Mouse (Mus musculus): ENCODE data around the gene Cd300ld5. TPM values are rescaled to one million over a fixed set of nuclear protein-coding genes. Genes with fewer than 3 reads are reported as not detected.
"Not testable (repeated sequence)": the region's sequence is repeated elsewhere in the genome, so short reads cannot be mapped to it uniquely, and the experiment has no call there.

Gene Cd300ld5
- polyA plus RNA-seq, 3 experiments from 2014 or later, result not detected

GRCm38 (mm10) chr11:115048259-115048658 is 10.7 kb upstream of the Cd300ld5 start, which contains the start of gene Cd300ld3:
TSS of gene Cd300ld3 (minus strand) at chr11:115048409.
- no peak for ATAC-seq

GRCm38 (mm10) chr11:115026912-115027311 is 10.7 kb downstream of the Cd300ld5 start, which contains the start of gene Cd300ld4:
TSS of gene Cd300ld4 (minus strand) at chr11:115027012.
- not testable (repeated sequence) for ATAC-seq

- not testable (repeated sequence) for ATAC-seq
These were observed 21.5 kb downstream of the Cd300ld5 start, which contains the start of gene Cd300ld2 for GRCm38 (mm10) chr11:115016093-115016492. TSS of gene Cd300ld2 (minus strand) at chr11:115016193.

GRCm38 (mm10) chr11:115004070-115004469 is 33.5 kb downstream of the Cd300ld5 start:
- ATAC-seq, result no peak

GRCm38 (mm10) chr11:115001474-115002040 is 36.0 kb downstream of the Cd300ld5 start, which contains the start of gene Cd300c2:
TSS of gene Cd300c2 (minus strand) at chr11:115001880.
- no peak for ATAC-seq

- ATAC-seq, result no peak
These were observed 47.8 kb downstream of the Cd300ld5 start, which contains the start of gene Cd300ld for GRCm38 (mm10) chr11:114989793-114990192. TSS of gene Cd300ld (minus strand) at chr11:114989922.

- ATAC-seq, result no peak
These were observed 55.7 kb downstream of the Cd300ld5 start for GRCm38 (mm10) chr11:114981866-114982265.

Other genes starting within 250 kb of the Cd300ld5 start
- not detected for gene Btbd17, start 241.8 kb downstream of the Cd300ld5 start, polyA plus RNA-seq (2017; shearing (Covaris generic))
- gene Gpr142, start 238.8 kb downstream of the Cd300ld5 start, polyA plus RNA-seq (2017; shearing (Covaris generic)), result not detected
- gene Gprc5c, start 186.6 kb downstream of the Cd300ld5 start, polyA plus RNA-seq (2017; shearing (Covaris generic)), result not detected
- gene Cd300a, start 147.7 kb downstream of the Cd300ld5 start, polyA plus RNA-seq (2017; shearing (Covaris generic)), result under 1 TPM; 0.12 to 0.75 (median 0.27) TPM
- gene Cd300lb, start 103.4 kb downstream of the Cd300ld5 start, polyA plus RNA-seq (2017; shearing (Covaris generic)), result not detected
- gene Cd300c, start 68.6 kb downstream of the Cd300ld5 start, polyA plus RNA-seq (2017; shearing (Covaris generic)), result not detected
- gene Cd300ld, start 47.8 kb downstream of the Cd300ld5 start, polyA plus RNA-seq (2017; shearing (Covaris generic)), result under 1 TPM in 1 of 3 experiments, not detected in 2; 0.36 TPM
- 1 to 10 TPM in 1 of 3 experiments, not detected in 2; 1.4 TPM for gene Cd300c2, start 35.9 kb downstream of the Cd300ld5 start, polyA plus RNA-seq (2017; shearing (Covaris generic))
- not detected for gene Cd300ld2, start 21.6 kb downstream of the Cd300ld5 start, polyA plus RNA-seq (2017; shearing (Covaris generic))
- gene Cd300ld4, start 10.8 kb downstream of the Cd300ld5 start, polyA plus RNA-seq (2017; shearing (Covaris generic)), result not detected
- not detected for gene Cd300ld3, start 10.6 kb upstream of the Cd300ld5 start, polyA plus RNA-seq (2017; shearing (Covaris generic))
- gene Cd300e, start 24.4 kb upstream of the Cd300ld5 start, polyA plus RNA-seq (2017; shearing (Covaris generic)), result under 1 TPM in 1 of 3 experiments, not detected in 2; 0.34 TPM
- 100 to 1,000 TPM; 106 to 231 (median 206) TPM for gene Rab37, start 53.7 kb upstream of the Cd300ld5 start, polyA plus RNA-seq (2017; shearing (Covaris generic))
- 1 to 10 TPM; 1.4 to 1.6 (median 1.5) TPM for gene Cd300lf, start 96.2 kb upstream of the Cd300ld5 start, polyA plus RNA-seq (2017; shearing (Covaris generic))
- gene Slc9a3r1, start 125.6 kb upstream of the Cd300ld5 start, polyA plus RNA-seq (2017; shearing (Covaris generic)), result 100 to 1,000 TPM; 137 to 172 (median 165) TPM
- 10 to 100 TPM in 1 of 3 experiments, 1 to 10 TPM in 2; 9.2 to 10.6 (median 9.8) TPM for gene Tmem104, start 149.7 kb upstream of the Cd300ld5 start, polyA plus RNA-seq (2017; shearing (Covaris generic))
- 10 to 100 TPM; 14.2 to 21.0 (median 15.1) TPM for gene Nat9, start 150.1 kb upstream of the Cd300ld5 start, polyA plus RNA-seq (2017; shearing (Covaris generic))
- not detected for gene Grin2c, start 229.5 kb upstream of the Cd300ld5 start, polyA plus RNA-seq (2017; shearing (Covaris generic))
- 10 to 100 TPM; 20.6 to 26.2 (median 23.7) TPM for gene Fdxr, start 239.3 kb upstream of the Cd300ld5 start, polyA plus RNA-seq (2017; shearing (Covaris generic))